Mouse (Mus musculus) testis, adult 2 months (tissue): Measurements from ENCODE around the gene Gm11032.

Source experiments
- CTCF ChIP-seq: fragments of 200-500 bp; IDR thresholded peaks from 2 replicates; pipeline ENCODE4 v1.5.1; 2012; ENCODE audit warnings: low read depth, mild to moderate bottlenecking, inconsistent platforms, low read length, moderate library complexity; ENCODE audit not compliant: control insufficient read depth, insufficient read depth, insufficient replicate concordance
- POLR2A ChIP-seq: fragments of 200-500 bp; IDR thresholded peaks from 2 replicates; pipeline ENCODE4 v1.6.1; 2012; ENCODE audit warnings: low read depth, mild to moderate bottlenecking, inconsistent platforms, low read length, moderate library complexity; ENCODE audit not compliant: control insufficient read depth

GRCm38 (mm10) chr11:4598411-4598810 lies 21.5 kb upstream of the Gm11032 start:
- TF ChIP-seq POLR2A = no peak
- TF ChIP-seq CTCF = no peak
